Mouse (Mus musculus) leukemia stem cell, adult 10-12 weeks (primary cell): ENCODE measurements around the gene Olfr710. TPM values are rescaled to one million over a fixed set of nuclear protein-coding genes. Genes with fewer than 3 reads are reported as not detected.

Source experiments
- polyA plus RNA-seq: library from polyadenylated mRNA; stranded (reverse); fragments of >175 nt; gene quantifications from 2 replicates; pipeline ENCODE4 v1.2.3, GENCODE M21; 2012; ENCODE audit warnings: low replicate concordance

Gene Olfr710
- polyA plus RNA-seq, result not detected in 2 replicates

GRCm38 (mm10) chr7:106948212-106948611 is at the start of gene Olfr710:
TSS of gene Olfr710 (minus strand) at chr7:106948312.

GRCm38 (mm10) chr7:106975353-106975752 is 27.2 kb upstream of the Olfr710 start, which contains the start of gene Olfr711:
TSS of gene Olfr711 (minus strand) at chr7:106975453.

GRCm38 (mm10) chr7:106963837-106964236 is 15.7 kb upstream of the Olfr710 start, which contains the start of gene Olfr6:
TSS of gene Olfr6 (minus strand) at chr7:106963937.

GRCm38 (mm10) chr7:106932119-106932518 is 16.0 kb downstream of the Olfr710 start, which contains the start of gene Olfr709-ps1:
TSS of gene Olfr709-ps1 (minus strand) at chr7:106932219.

GRCm38 (mm10) chr7:106907676-106908075 is 40.4 kb downstream of the Olfr710 start, which contains the start of gene Olfr1532-ps1:
TSS of gene Olfr1532-ps1 (plus strand) at chr7:106908001.

GRCm38 (mm10) chr7:106901141-106901540 is 47.0 kb downstream of the Olfr710 start, which contains the start of gene Olfr707:
TSS of gene Olfr707 (minus strand) at chr7:106901241.

Other genes starting within 250 kb of the Olfr710 start
- not detected in 2 replicates for gene Olfr695, start 231.9 kb downstream of the Olfr710 start, polyA plus RNA-seq
- gene Olfr697, start 205.9 kb downstream of the Olfr710 start, polyA plus RNA-seq, result not detected in 2 replicates
- not detected in 2 replicates for gene Olfr698, start 192.9 kb downstream of the Olfr710 start, polyA plus RNA-seq
- 0.06 TPM in 1 of 2 replicates, not detected in the other for gene Olfr699, start 155.1 kb downstream of the Olfr710 start, polyA plus RNA-seq
- not detected in 2 replicates for gene Olfr700, start 139.5 kb downstream of the Olfr710 start, polyA plus RNA-seq
- gene Olfr701, start 134.2 kb downstream of the Olfr710 start, polyA plus RNA-seq, result not detected in 2 replicates
- gene Olfr702, start 114.4 kb downstream of the Olfr710 start, polyA plus RNA-seq, result not detected in 2 replicates
- gene Olfr703, start 105.0 kb downstream of the Olfr710 start, polyA plus RNA-seq, result not detected in 2 replicates
- gene Olfr704, start 85.1 kb downstream of the Olfr710 start, polyA plus RNA-seq, result not detected in 2 replicates
- gene Olfr705, start 71.4 kb downstream of the Olfr710 start, polyA plus RNA-seq, result not detected in 2 replicates
- gene Olfr706, start 60.1 kb downstream of the Olfr710 start, polyA plus RNA-seq, result not detected in 2 replicates
- not detected in 2 replicates for gene Olfr707, start 47.1 kb downstream of the Olfr710 start, polyA plus RNA-seq
- not detected in 2 replicates for gene Olfr1532-ps1, start 40.3 kb downstream of the Olfr710 start, polyA plus RNA-seq
- gene Olfr709-ps1, start 16.1 kb downstream of the Olfr710 start, polyA plus RNA-seq, result not detected in 2 replicates
- not detected in 2 replicates for gene Olfr6, start 15.6 kb upstream of the Olfr710 start, polyA plus RNA-seq
- gene Olfr711, start 27.1 kb upstream of the Olfr710 start, polyA plus RNA-seq, result not detected in 2 replicates
- gene Olfr2, start 57.8 kb upstream of the Olfr710 start, polyA plus RNA-seq, result not detected in 2 replicates
- gene Olfr713, start 82.9 kb upstream of the Olfr710 start, polyA plus RNA-seq, result not detected in 2 replicates
- gene Olfr714, start 122.7 kb upstream of the Olfr710 start, polyA plus RNA-seq, result not detected in 2 replicates
- not detected in 2 replicates for gene Olfr17, start 144.9 kb upstream of the Olfr710 start, polyA plus RNA-seq
- not detected in 2 replicates for gene Olfr715b, start 162.1 kb upstream of the Olfr710 start, polyA plus RNA-seq
- gene Olfr715, start 182.8 kb upstream of the Olfr710 start, polyA plus RNA-seq, result not detected in 2 replicates
- not detected in 2 replicates for gene Olfr716, start 190.0 kb upstream of the Olfr710 start, polyA plus RNA-seq
- not detected in 2 replicates for gene Nlrp14, start 218.7 kb upstream of the Olfr710 start, polyA plus RNA-seq